Comparison of ENCODE assay signal across 18 mouse cellular contexts in genomic region chr17:85374100-85374833, GRCm38 (mm10).
A peak's percentile ranks its signal among the peaks of the same experiment; 100 is the strongest.
DNase-seq lines count a peak whose midpoint lies in the region; ATAC-seq lines count a peak whose summit lies in the region.
"Had no signal": no experiment of that assay in that cellular context is flagged by ENCODE, and none has a peak within 500 bp of the region (broad histone marks: within the 10 kb centered on the region; RNA-seq: fewer than 3 reads in every experiment).

No protein-coding gene starts in this region.

- H3K4me3 ChIP-seq in heart, embryonic 11.5 days (ENCODE audit: low read depth, low read length): no peak overlapping the region
- no peak overlapping the region for H3K4me3 ChIP-seq in midbrain, embryonic 14.5 days (replicated peaks; ENCODE audit: low read depth, low read length)
- no peak overlapping the region for H3K4me3 ChIP-seq in midbrain, embryonic 16.5 days (ENCODE audit: low read depth, low read length)
- H3K4me3 ChIP-seq in liver, embryonic 13.5 days (replicated peaks): no peak overlapping the region
- H3K4me3 ChIP-seq: forebrain, embryonic 10.5 days had no signal

- H3K27ac ChIP-seq in heart, embryonic 11.5 days (ENCODE audit: low read depth, low read length): no peak overlapping the region
- no peak overlapping the region for H3K27ac ChIP-seq in midbrain, embryonic 14.5 days (replicated peaks; ENCODE audit: low read depth, low read length)
- H3K27ac ChIP-seq in midbrain, embryonic 16.5 days (ENCODE audit: low read length): no peak overlapping the region
- no peak overlapping the region for H3K27ac ChIP-seq in liver, embryonic 13.5 days
- H3K27ac ChIP-seq: forebrain, embryonic 10.5 days; hindbrain, postnatal 0 days had no signal

- no peaks in the 10 kb centered on the region for H3K9me3 ChIP-seq in heart, embryonic 11.5 days (replicated peaks; ENCODE audit: control insufficient read depth, low read length)
- no peaks in the 10 kb centered on the region for H3K9me3 ChIP-seq in midbrain, embryonic 14.5 days (ENCODE audit: control insufficient read depth, low read length)
- H3K9me3 ChIP-seq in midbrain, embryonic 16.5 days (replicated peaks; ENCODE audit: control insufficient read depth, low read length, poor library complexity, severe bottlenecking): no peaks in the 10 kb centered on the region
- no peaks in the 10 kb centered on the region for H3K9me3 ChIP-seq in liver, embryonic 13.5 days (replicated peaks)
- H3K9me3 ChIP-seq: forebrain, embryonic 10.5 days had no signal

- peaks cover 5% of the 10 kb centered on the region; the same call in 1 of the 2 replicates for H3K4me1 ChIP-seq in heart, embryonic 11.5 days (ENCODE audit: control insufficient read depth, insufficient read depth, low read length)
- H3K4me1 ChIP-seq in midbrain, embryonic 14.5 days (ENCODE audit: control insufficient read depth, insufficient read depth, low read length): peaks cover 15% of the 10 kb centered on the region
- peaks cover 3% of the 10 kb centered on the region; the same call in 1 of the 2 replicates for H3K4me1 ChIP-seq in midbrain, embryonic 16.5 days (ENCODE audit: control insufficient read depth, insufficient read depth, low read length)
- peaks cover 21% of the 10 kb centered on the region for H3K4me1 ChIP-seq in liver, embryonic 13.5 days (replicated peaks)

- peak; percentile 85 for DNase-seq in heart, adult 11 months
- DNase-seq in midbrain, embryonic 14.5 days: peak; percentile 39
- DNase-seq in liver, embryonic 13.5 days: no peak
- peak; percentile 67 for DNase-seq in retina, postnatal 1 day
- no peak for DNase-seq in left cerebral cortex, adult 18-20 months (ENCODE audit: low spot score in 2 of 2)
- DNase-seq in ovary, postnatal 10 days (ENCODE audit: low spot score): no peak
- DNase-seq: adrenal gland, postnatal 36 days; cerebellum, adult 11 months; cerebellum, adult 9-11 months; gastrocnemius, postnatal 10 days; heart, postnatal 14 days; kidney, postnatal 25 days; lung, postnatal 4 days had no signal

- WGBS in heart, embryonic 11.5 days (ENCODE audit: insufficient replicate concordance): 70% methylated on average over 19 of the region's 19 CpGs
- WGBS in midbrain, embryonic 14.5 days: 52% methylated on average over 19 of the region's 19 CpGs
- WGBS in midbrain, embryonic 16.5 days: 38% methylated on average over 19 of the region's 19 CpGs
- WGBS in liver, embryonic 13.5 days (ENCODE audit: insufficient replicate concordance): 64% methylated on average over 19 of the region's 19 CpGs

- H3K36me3 ChIP-seq in heart, embryonic 11.5 days (ENCODE audit: control insufficient read depth, insufficient read depth, low read length): no peaks in the 10 kb centered on the region
- H3K36me3 ChIP-seq in midbrain, embryonic 14.5 days (ENCODE audit: control insufficient read depth, insufficient read depth, low read length): no peaks in the 10 kb centered on the region
- H3K36me3 ChIP-seq in midbrain, embryonic 16.5 days (ENCODE audit: control insufficient read depth, insufficient read depth, low read length): no peaks in the 10 kb centered on the region
- H3K36me3 ChIP-seq in liver, embryonic 13.5 days: no peaks in the 10 kb centered on the region
- H3K36me3 ChIP-seq: forebrain, embryonic 10.5 days had no signal

- no peaks in the 10 kb centered on the region for H3K27me3 ChIP-seq in heart, embryonic 11.5 days (ENCODE audit: control insufficient read depth, insufficient read depth, low read length)
- H3K27me3 ChIP-seq in midbrain, embryonic 14.5 days (ENCODE audit: control insufficient read depth, insufficient read depth, low read length): peaks cover 3% of the 10 kb centered on the region; the same call in 1 of the 2 replicates
- peaks cover 14% of the 10 kb centered on the region for H3K27me3 ChIP-seq in midbrain, embryonic 16.5 days (ENCODE audit: control insufficient read depth, insufficient read depth, low read depth, low read length)
- no peaks in the 10 kb centered on the region for H3K27me3 ChIP-seq in liver, embryonic 13.5 days

- H3K9ac ChIP-seq in heart, embryonic 11.5 days (ENCODE audit: low read depth, low read length): no peak overlapping the region
- H3K9ac ChIP-seq in midbrain, embryonic 14.5 days (replicated peaks; ENCODE audit: low read length): no peak overlapping the region
- H3K9ac ChIP-seq in midbrain, embryonic 16.5 days (ENCODE audit: low read depth, low read length): no peak overlapping the region
- H3K9ac ChIP-seq in liver, embryonic 13.5 days: no peak overlapping the region

- no peak overlapping the region for H3K4me2 ChIP-seq in heart, embryonic 11.5 days
- no peak overlapping the region for H3K4me2 ChIP-seq in midbrain, embryonic 14.5 days (ENCODE audit: low read length)
- no peak overlapping the region for H3K4me2 ChIP-seq in midbrain, embryonic 16.5 days (ENCODE audit: low read length)
- 0 out of 2 replicates have a peak overlapping the region, but pooled peaks have one; percentile 19 for H3K4me2 ChIP-seq in liver, embryonic 13.5 days

- no peak for ATAC-seq in heart, embryonic 11.5 days (replicated peaks; ENCODE audit: insufficient number of reproducible peaks, low FRiP score, low TSS enrichment)
- ATAC-seq in midbrain, embryonic 14.5 days (ENCODE audit: low FRiP score, low TSS enrichment): no peak; the same call in 1 of the 2 replicates
- ATAC-seq in midbrain, embryonic 16.5 days: no peak
- peak; percentile 81 for ATAC-seq in liver, embryonic 13.5 days (ENCODE audit: low read depth)
- ATAC-seq: hindbrain, postnatal 0 days; intestine, embryonic 16.5 days had no signal

Comparison
In these comparisons a context has a peak if more than half of its experiments do, and no peak if none do; other contexts are left out.
1. DNase-seq: peak in heart, adult 11 months (single experiment), midbrain, embryonic 14.5 days (single experiment) and retina, postnatal 1 day (single experiment); none in liver, embryonic 13.5 days (single experiment), left cerebral cortex, adult 18-20 months (0 of 2) and ovary, postnatal 10 days (single experiment).